Mouse (Mus musculus) embryonic facial prominence, embryonic 14.5 days (tissue): ENCODE measurements at regions not wholly inside any gene's neighbourhood (a gene's known extent, or its start where the extent isn't known, plus 50 kb on each side); places are given as distances from the start of the nearest gene placed in this dataset.
A peak's percentile ranks its signal among the peaks of the same experiment; 100 is the strongest.

ENCODE experiments used
- ATAC-seq: fragments of 200-750 bp; cut with Nextera tagmentation; 2 replicates; pipeline ENCODE4 v1.8.0; 2017; ENCODE audit warnings: low read depth, moderate number of reproducible peaks, moderate TSS enrichment
- DNase-seq: peaks from one replicate; pipeline ENCODE4 v3.0.0-alpha.2; 2015; ENCODE audit warnings: low spot score
- H3K27ac ChIP-seq: fragments of 300-500 bp; sonication (generic); replicated peaks from 2 replicates; pipeline ENCODE4 v1.5.1; 2014; ENCODE audit warnings: low read depth, mild to moderate bottlenecking, low read length, moderate library complexity
- H3K27me3 ChIP-seq: fragments of 300-500 bp; sonication (generic); replicated peaks from 2 replicates; pipeline ENCODE4 v1.6.1; 2014; ENCODE audit warnings: low read length; ENCODE audit not compliant: control insufficient read depth, insufficient read depth
- H3K36me3 ChIP-seq: fragments of 300-500 bp; sonication (generic); 2 replicates; pipeline ENCODE4 v1.6.1; 2014; ENCODE audit warnings: low read length, mixed read lengths; ENCODE audit not compliant: control insufficient read depth, insufficient read depth
- H3K4me1 ChIP-seq: fragments of 300-500 bp; sonication (generic); 2 replicates; pipeline ENCODE4 v1.6.1; 2014; ENCODE audit warnings: antibody characterized with exemption, low read length; ENCODE audit not compliant: control insufficient read depth, insufficient read depth
- H3K4me2 ChIP-seq: fragments of 300-500 bp; sonication (generic); 2 replicates; pipeline ENCODE4 v1.6.1; 2014; ENCODE audit warnings: low read depth, mild to moderate bottlenecking, low read length, moderate library complexity, mixed read lengths
- H3K4me3 ChIP-seq: fragments of 300-500 bp; sonication (generic); 2 replicates; pipeline ENCODE4 v1.5.1; 2014; ENCODE audit warnings: low read depth, mild to moderate bottlenecking, low read length
- H3K9ac ChIP-seq: fragments of 300-500 bp; sonication (generic); 2 replicates; pipeline ENCODE4 v1.6.1; 2014; ENCODE audit warnings: low read depth, mild to moderate bottlenecking, low read length, moderate library complexity, mixed read lengths
- H3K9me3 ChIP-seq: fragments of 300-500 bp; sonication (generic); 2 replicates; pipeline ENCODE4 v1.6.1; 2016; ENCODE audit warnings: low read length; ENCODE audit not compliant: control insufficient read depth
- WGBS: fragments of 180-500 bp; shearing (Covaris S2); extraction: QIAGEN DNeasy Blood & Tissue Kit; methylation state at CpG from one replicate; pipeline ENCODE4 v1.1.7; 2014; 5-methylcytosine and 5-hydroxymethylcytosine counted together

DNA sequence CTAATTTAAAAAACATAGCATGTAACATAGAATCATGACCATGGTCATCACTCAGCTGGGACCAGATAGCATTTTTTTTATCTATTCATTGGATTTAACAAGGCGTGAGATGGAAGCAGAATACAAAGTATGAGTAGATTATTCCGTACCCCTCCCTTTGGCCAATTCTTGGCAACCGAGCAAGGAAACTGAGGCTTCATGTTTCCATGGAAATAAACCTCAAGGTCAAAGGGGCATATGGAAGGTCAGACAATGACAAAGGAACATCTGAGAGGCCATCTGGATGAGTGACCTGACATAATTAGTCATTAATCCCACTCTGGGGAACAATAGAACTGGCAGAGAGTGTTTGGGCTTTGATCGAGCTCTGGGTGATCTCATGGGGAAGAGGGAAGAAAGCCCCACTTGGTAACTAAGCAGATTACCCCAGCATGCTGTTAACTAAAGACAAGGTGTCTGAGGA lies 222.8 kb upstream of the Gm49339 start:
- no peak overlapping the region for H3K4me3 ChIP-seq
- H3K4me2 ChIP-seq, result no peak overlapping the region
- H3K4me1 ChIP-seq, result no peaks in the 10 kb centered on the region
- no peaks in the 10 kb centered on the region for H3K27me3 ChIP-seq
- DNase-seq, result peak; percentile 13
- no peaks in the 10 kb centered on the region for H3K9me3 ChIP-seq
- no peak overlapping the region for H3K27ac ChIP-seq
- 31% methylated on average over 4 of the region's 4 CpGs for WGBS
- no peaks in the 10 kb centered on the region for H3K36me3 ChIP-seq
- ATAC-seq, result peak; percentile 15; the same call in 1 of the 2 replicates
- no peak overlapping the region for H3K9ac ChIP-seq

DNA sequence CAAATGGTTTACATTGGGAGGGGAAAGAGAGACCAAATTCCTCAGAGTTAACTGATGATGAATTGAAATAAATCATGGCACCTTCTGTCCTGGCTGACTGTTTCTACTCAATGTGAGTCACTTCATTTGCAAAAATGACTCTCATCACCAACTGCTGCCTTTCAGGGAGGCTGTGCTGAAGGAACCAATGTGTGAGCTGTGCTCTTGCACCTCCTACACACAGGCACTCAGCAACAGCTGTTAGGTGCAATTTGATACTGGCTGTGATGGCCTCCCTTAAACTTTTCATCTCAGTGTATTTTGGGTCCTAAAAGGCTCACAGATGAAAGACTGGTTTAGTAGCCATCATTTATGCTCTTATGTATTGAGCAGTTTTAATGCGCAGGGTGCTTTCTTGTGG lies 209.0 kb upstream of the Gm49339 start:
- no peaks in the 10 kb centered on the region for H3K27me3 ChIP-seq
- ATAC-seq (peak; percentile 55; the same call in 1 of the 2 replicates), DNase-seq (peak; percentile 52)
- H3K9me3 ChIP-seq, result no peaks in the 10 kb centered on the region
- WGBS, result 79% methylated on average over 1 of the region's 1 CpGs
- no peaks in the 10 kb centered on the region for H3K4me1 ChIP-seq
- H3K9ac ChIP-seq, result no peak overlapping the region
- H3K27ac ChIP-seq, result no peak overlapping the region
- H3K36me3 ChIP-seq, result no peaks in the 10 kb centered on the region
- no peak overlapping the region for H3K4me2 ChIP-seq
- no peak overlapping the region for H3K4me3 ChIP-seq

DNA sequence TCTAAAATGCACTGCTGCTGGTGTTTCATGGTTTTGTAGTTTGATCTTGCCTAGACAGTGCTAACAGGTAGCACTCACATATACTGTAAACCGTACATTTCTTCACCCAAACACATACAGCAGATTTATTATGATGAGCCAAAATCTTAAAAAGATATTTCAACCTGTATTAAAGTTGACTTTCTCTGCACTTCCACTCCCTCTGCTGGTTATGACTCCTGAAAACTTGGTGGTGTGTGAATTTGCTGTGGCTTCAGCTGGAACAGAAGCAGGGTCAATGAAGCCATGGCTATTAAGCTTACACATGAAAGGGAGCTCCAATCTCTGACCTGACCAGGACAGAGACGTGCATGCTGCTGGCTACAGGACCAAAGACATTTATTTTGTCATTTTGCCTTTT lies 202.2 kb upstream of the Gm49339 start:
- Histone ChIP-seq H3K36me3 (no peaks in the 10 kb centered on the region), H3K4me1 (no peaks in the 10 kb centered on the region), H3K9me3 (no peaks in the 10 kb centered on the region), H3K4me2 (no peak overlapping the region), H3K27me3 (no peaks in the 10 kb centered on the region), H3K27ac (no peak overlapping the region), H3K4me3 (no peak overlapping the region), H3K9ac (no peak overlapping the region)
- ATAC-seq (no peak), DNase-seq (peak; percentile 6)
- 58% methylated on average over 2 of the region's 2 CpGs for WGBS

DNA sequence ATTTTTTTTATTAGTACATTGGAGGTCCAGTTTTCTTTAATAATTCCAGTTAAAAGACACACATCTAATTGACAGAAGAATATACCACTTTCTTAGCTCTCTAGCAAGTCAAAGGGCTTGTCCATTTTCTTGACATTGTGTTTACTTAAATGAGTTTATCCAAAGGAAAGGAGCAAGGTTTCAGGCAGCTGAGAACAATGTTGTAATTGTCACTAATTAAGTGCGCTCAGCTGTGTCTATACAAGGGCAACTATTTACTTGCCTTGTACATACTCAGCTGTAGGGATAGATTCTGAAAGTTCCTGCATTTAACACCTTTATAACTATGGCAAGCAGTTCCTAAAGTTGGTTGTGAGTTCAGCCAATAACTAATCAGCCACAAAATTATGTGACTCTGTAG lies 198.0 kb upstream of the Gm49339 start:
- Histone ChIP-seq H3K36me3 (no peaks in the 10 kb centered on the region), H3K27ac (no peak overlapping the region), H3K9ac (no peak overlapping the region), H3K27me3 (no peaks in the 10 kb centered on the region), H3K9me3 (no peaks in the 10 kb centered on the region), H3K4me1 (no peaks in the 10 kb centered on the region), H3K4me2 (no peak overlapping the region), H3K4me3 (no peak overlapping the region)
- DNase-seq (no peak), ATAC-seq (no peak)
- WGBS, result 76% methylated on average over 1 of the region's 1 CpGs

DNA sequence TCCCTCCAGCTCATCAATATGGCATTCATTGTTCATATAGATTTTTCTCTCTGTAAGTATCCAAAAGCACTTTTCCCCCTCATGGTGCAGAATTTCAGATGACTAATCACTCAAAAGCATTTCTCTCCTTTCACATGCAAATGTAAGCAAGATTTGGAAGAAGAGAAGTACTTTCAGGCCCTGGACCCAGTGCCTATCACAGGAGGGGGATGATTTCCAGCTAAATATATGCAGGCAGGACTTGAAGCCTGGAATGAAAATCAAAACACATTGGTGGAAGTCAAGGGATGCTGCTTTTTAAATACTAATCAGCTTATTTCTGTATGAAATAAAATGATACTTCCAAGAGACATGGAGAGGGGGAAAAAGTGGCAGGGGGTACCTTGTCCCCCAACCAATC lies 195.9 kb upstream of the Gm49339 start:
- Histone ChIP-seq H3K4me2 (no peak overlapping the region), H3K27ac (no peak overlapping the region), H3K9ac (no peak overlapping the region), H3K4me3 (no peak overlapping the region), H3K9me3 (no peaks in the 10 kb centered on the region), H3K27me3 (no peaks in the 10 kb centered on the region), H3K36me3 (no peaks in the 10 kb centered on the region), H3K4me1 (no peaks in the 10 kb centered on the region)
- DNase-seq (no peak), ATAC-seq (no peak)

DNA sequence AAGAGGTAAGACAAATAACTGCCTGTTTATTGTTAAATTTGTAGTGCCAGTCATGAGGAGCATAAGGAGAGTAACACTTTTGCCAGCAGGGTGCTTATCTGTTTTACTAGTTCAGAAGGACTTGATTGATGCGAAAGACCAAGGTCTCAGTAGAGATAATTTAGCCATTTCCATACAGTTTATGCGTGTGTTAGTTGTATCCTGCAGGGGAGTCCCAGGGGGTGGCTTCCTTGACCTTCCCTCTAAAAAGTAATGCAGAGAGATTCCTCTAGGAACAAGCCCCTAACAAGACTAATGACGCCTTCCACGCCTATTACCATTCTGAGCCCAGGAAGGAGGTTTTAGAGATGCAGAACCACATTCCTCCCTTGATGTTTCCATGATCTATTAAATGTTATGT lies 192.6 kb upstream of the Gm49339 start:
- WGBS, result 35% methylated on average over 4 of the region's 4 CpGs
- H3K9ac ChIP-seq, result no peak overlapping the region
- ATAC-seq (no peak), DNase-seq (no peak)
- no peak overlapping the region for H3K4me3 ChIP-seq
- no peaks in the 10 kb centered on the region for H3K4me1 ChIP-seq
- H3K36me3 ChIP-seq, result no peaks in the 10 kb centered on the region
- H3K27ac ChIP-seq, result no peak overlapping the region
- no peaks in the 10 kb centered on the region for H3K27me3 ChIP-seq
- no peak overlapping the region for H3K4me2 ChIP-seq
- no peaks in the 10 kb centered on the region for H3K9me3 ChIP-seq

DNA sequence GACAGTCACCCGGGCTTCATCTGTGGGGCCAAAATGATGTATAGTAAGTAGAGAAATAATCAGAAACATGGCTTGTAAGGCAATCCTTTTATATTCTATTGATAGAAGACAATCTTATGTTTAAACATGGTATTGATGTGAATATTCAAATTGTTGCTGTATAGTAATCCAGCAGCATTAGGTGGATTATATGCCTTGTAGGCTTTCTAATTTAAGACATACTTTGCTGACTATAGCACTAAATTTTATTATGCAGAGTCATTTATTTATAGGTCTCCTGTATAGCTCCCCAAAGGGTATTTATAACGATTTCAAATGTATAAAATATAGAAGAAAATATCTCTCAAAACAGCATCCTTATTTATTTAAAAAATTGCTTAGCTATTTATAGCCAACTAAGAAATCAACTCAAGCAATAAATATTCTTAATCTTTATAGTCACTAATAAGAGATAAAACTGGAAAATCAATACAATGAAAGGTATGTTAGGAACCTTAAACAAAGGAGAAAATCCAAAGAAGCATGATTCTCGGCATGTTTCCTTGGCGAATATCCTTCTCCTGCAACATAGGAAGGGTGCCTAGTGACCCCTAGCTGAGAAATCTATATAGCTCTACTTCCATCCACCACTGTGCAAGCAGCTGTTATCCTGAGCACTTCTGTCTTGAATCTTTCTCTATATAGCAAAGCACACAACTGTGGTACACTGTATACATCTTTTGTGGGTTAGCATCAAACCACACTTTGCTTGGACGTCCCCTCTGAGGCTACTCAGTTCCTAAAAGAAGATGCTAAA lies 188.8 kb upstream of the Gm49339 start:
- H3K9ac ChIP-seq, result no peak overlapping the region
- no peaks in the 10 kb centered on the region for H3K27me3 ChIP-seq
- ATAC-seq (no peak), DNase-seq (peak; percentile 38)
- H3K36me3 ChIP-seq, result no peaks in the 10 kb centered on the region
- H3K4me3 ChIP-seq, result no peak overlapping the region
- 45% methylated on average over 5 of the region's 5 CpGs for WGBS
- H3K4me1 ChIP-seq, result no peaks in the 10 kb centered on the region
- no peak overlapping the region for H3K27ac ChIP-seq
- no peaks in the 10 kb centered on the region for H3K9me3 ChIP-seq
- no peak overlapping the region for H3K4me2 ChIP-seq

DNA sequence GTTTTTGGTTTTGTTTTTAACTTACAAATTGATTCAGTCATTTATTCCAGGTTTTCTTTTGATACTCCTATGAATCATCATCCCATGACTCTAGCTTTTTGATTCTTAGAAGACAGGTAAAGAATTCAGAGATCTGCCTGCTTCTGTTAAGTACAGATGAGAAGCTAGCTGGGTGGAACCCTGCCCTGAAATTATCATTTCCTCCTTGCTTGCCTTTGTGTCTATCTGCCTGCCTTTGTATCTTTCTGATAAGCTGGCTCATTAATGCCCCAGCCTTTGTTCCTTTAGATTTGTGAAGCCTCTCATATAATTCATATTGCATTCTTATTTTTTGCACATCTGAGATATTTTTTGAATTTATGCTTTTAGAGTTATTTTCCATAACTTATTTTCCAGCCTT lies 167.6 kb upstream of the Gm49339 start:
- ATAC-seq, result no peak
- Histone ChIP-seq H3K27ac (no peak overlapping the region), H3K27me3 (no peaks in the 10 kb centered on the region), H3K9me3 (no peaks in the 10 kb centered on the region), H3K36me3 (no peaks in the 10 kb centered on the region), H3K4me1 (no peaks in the 10 kb centered on the region), H3K4me3 (no peak overlapping the region), H3K9ac (no peak overlapping the region), H3K4me2 (no peak overlapping the region)
- DNase-seq, result no peak

DNA sequence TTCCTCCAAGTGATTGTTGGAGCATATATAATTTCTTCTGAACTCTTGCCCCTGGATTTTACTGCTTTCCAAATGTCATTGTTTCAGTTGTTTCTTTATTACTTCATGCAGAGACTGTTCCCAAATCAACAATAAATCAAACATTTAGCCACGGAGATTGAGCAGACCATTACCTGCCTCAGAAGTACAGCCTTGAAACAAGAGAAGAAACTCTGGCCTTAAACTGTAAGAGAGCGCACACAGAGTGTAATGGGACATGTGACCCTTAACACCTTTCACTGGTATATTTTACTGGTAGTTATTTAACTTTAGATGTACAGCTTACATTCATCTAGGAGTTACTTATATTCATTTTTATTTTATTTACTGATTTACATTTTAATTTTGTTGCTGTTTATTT lies 160.2 kb upstream of the Gm49339 start:
- Histone ChIP-seq H3K9ac (no peak overlapping the region), H3K4me3 (no peak overlapping the region), H3K4me1 (no peaks in the 10 kb centered on the region), H3K36me3 (no peaks in the 10 kb centered on the region), H3K27ac (no peak overlapping the region), H3K4me2 (no peak overlapping the region), H3K9me3 (no peaks in the 10 kb centered on the region), H3K27me3 (no peaks in the 10 kb centered on the region)
- WGBS, result 68% methylated on average over 2 of the region's 2 CpGs
- DNase-seq (no peak), ATAC-seq (no peak)
